Mouse (Mus musculus) bone marrow, adult 2 months (tissue): ENCODE results near the gene Ccdc9b.

ENCODE experiments used
- CTCF ChIP-seq: fragments of 200-500 bp; IDR thresholded peaks from 2 replicates; pipeline ENCODE4 v1.5.1; 2011; ENCODE audit warnings: low read length, control low read depth; ENCODE audit not compliant: control insufficient read depth, insufficient read depth
- POLR2A ChIP-seq: fragments of 200-500 bp; IDR thresholded peaks from 2 replicates; pipeline ENCODE4 v1.6.1; 2011; ENCODE audit warnings: low read depth, mild to moderate bottlenecking, control low read depth, low read length, borderline replicate concordance; ENCODE audit not compliant: control insufficient read depth

DNA sequence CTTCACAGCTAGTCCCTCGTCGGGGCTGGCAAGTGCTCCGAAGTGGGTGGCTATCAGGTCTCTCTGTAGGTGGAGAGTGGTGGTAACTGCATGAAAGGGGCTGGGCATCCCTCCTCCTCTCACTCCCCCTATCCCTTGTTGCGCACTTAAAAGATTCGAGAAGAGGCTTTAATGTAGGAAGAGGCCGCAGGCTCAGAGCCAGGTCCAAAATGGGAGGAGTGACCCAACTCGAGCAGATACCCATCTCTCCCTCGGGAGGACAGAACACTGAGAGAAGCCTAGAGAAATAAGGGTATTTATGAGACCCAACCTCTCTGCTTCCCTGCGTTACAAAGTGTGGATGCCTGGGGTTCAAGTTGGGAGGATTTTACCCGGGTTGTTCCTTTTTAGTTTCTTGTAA is 16.6 kb upstream of the Ccdc9b start:
- TF ChIP-seq CTCF (no peak), POLR2A (no peak)
